Mouse (Mus musculus): ENCODE results near the gene Smim24. TPM values are rescaled to one million over a fixed set of nuclear protein-coding genes. Genes with fewer than 3 reads are reported as not detected.

Gene Smim24
- polyA plus RNA-seq, 1 experiment from 2014 or later, result 2.7 TPM

DNA sequence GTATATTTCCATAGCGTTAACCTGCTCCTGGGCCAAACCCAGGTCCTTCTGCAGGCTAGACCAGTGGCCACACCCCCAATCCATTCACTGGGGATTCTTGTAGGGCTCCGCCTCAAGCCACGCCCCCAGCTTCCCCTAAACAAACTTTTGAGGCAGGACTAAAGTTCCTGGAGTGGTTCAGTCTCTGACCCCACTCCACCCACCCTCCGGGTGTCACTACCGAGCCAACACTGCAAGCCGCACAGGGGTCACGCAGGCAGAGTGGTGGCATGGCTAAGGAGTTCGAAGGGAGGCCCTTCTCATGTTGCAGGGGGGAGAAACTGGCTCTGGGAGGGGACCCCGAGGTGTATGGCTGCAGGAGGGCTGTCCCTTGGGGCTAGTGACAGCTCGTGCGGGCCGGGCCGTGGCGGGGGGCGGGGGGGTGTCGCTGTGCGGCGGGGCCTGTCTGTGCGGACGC, 36.8 kb downstream of the Smim24 start:
- Histone ChIP-seq H3K27ac (ENCODE audit: low read depth, low read length) (peak overlapping the region; percentile 88), H3K36me3 (ENCODE audit: control insufficient read depth, insufficient read depth, low read length) (no peaks in the 10 kb centered on the region), H3K9me3 (ENCODE audit: control insufficient read depth, low read length) (no peaks in the 10 kb centered on the region), H3K27me3 (ENCODE audit: control insufficient read depth, insufficient read depth, low read length) (peaks cover 55% of the 10 kb centered on the region), H3K4me3 (ENCODE audit: low read depth, low read length) (peak overlapping the region; percentile 81), H3K4me2 (replicated peaks; ENCODE audit: low read depth, low read length) (peak overlapping the region; percentile 93), H3K9ac (ENCODE audit: low read depth, low read length) (peak overlapping the region; percentile 90), H3K4me1 (replicated peaks; ENCODE audit: control insufficient read depth, insufficient read depth, low read length) (peaks cover 2% of the 10 kb centered on the region)
- 1% methylated on average over 20 of the region's 20 CpGs for WGBS
- ATAC-seq (ENCODE audit: low FRiP score), result peak; percentile 25
- peak; percentile 79 for DNase-seq (ENCODE audit: low spot score)

- peak; percentile 31; the same call in 1 of the 2 replicates for ATAC-seq (ENCODE audit: low FRiP score)
- Histone ChIP-seq H3K36me3 (ENCODE audit: control insufficient read depth, insufficient read depth, low read length) (no peaks in the 10 kb centered on the region), H3K4me3 (ENCODE audit: low read depth, low read length) (peak overlapping the region; percentile 81), H3K27ac (ENCODE audit: low read depth, low read length) (peak overlapping the region; percentile 88), H3K4me1 (replicated peaks; ENCODE audit: control insufficient read depth, insufficient read depth, low read length) (peaks cover 2% of the 10 kb centered on the region), H3K4me2 (replicated peaks; ENCODE audit: low read depth, low read length) (peak overlapping the region; percentile 93), H3K9ac (ENCODE audit: low read depth, low read length) (peak overlapping the region; percentile 90), H3K9me3 (ENCODE audit: control insufficient read depth, low read length) (no peaks in the 10 kb centered on the region), H3K27me3 (ENCODE audit: control insufficient read depth, insufficient read depth, low read length) (peaks cover 48% of the 10 kb centered on the region)
- peak; percentile 86 for DNase-seq (ENCODE audit: low spot score)
- 0% methylated on average over 20 of the region's 89 CpGs for whole genome bisulfite sequencing
These were observed 37.4 kb downstream of the Smim24 start for GRCm38 (mm10) chr10:81430141-81430830.

GRCm38 (mm10) chr10:81430831-81431525, 38.1 kb downstream of the Smim24 start:
- H3K27me3 ChIP-seq (ENCODE audit: control insufficient read depth, insufficient read depth, low read length), result peaks cover 41% of the 10 kb centered on the region
- H3K4me1 ChIP-seq (replicated peaks; ENCODE audit: control insufficient read depth, insufficient read depth, low read length), result peaks cover 2% of the 10 kb centered on the region
- peak overlapping the region; percentile 90 for H3K9ac ChIP-seq (ENCODE audit: low read depth, low read length)
- H3K4me2 ChIP-seq (replicated peaks; ENCODE audit: low read depth, low read length), result peak overlapping the region; percentile 93
- H3K36me3 ChIP-seq (ENCODE audit: control insufficient read depth, insufficient read depth, low read length), result no peaks in the 10 kb centered on the region
- peak overlapping the region; percentile 88 for H3K27ac ChIP-seq (ENCODE audit: low read depth, low read length)
- ATAC-seq (ENCODE audit: low FRiP score), result peak; percentile 12; the same call in 1 of the 2 replicates
- peak overlapping the region; percentile 81 for H3K4me3 ChIP-seq (ENCODE audit: low read depth, low read length)
- H3K9me3 ChIP-seq (ENCODE audit: control insufficient read depth, low read length), result no peaks in the 10 kb centered on the region
- WGBS, result 2% methylated on average over 44 of the region's 70 CpGs
- DNase-seq (ENCODE audit: low spot score), result peak; percentile 53

GRCm38 (mm10) chr10:81431526-81432168, 38.8 kb downstream of the Smim24 start:
- 16% methylated on average over 15 of the region's 15 CpGs for WGBS
- H3K36me3 ChIP-seq (ENCODE audit: control insufficient read depth, insufficient read depth, low read length), result no peaks in the 10 kb centered on the region
- no peaks in the 10 kb centered on the region for H3K9me3 ChIP-seq (ENCODE audit: control insufficient read depth, low read length)
- peak overlapping the region; percentile 93 for H3K4me2 ChIP-seq (replicated peaks; ENCODE audit: low read depth, low read length)
- peak overlapping the region; percentile 81 for H3K4me3 ChIP-seq (ENCODE audit: low read depth, low read length)
- no peak overlapping the region; the same call in 1 of the 2 replicates for H3K9ac ChIP-seq (ENCODE audit: low read depth, low read length)
- ATAC-seq (ENCODE audit: low FRiP score), result no peak
- no peak overlapping the region for H3K27ac ChIP-seq (ENCODE audit: low read depth, low read length)
- peaks cover 2% of the 10 kb centered on the region for H3K4me1 ChIP-seq (replicated peaks; ENCODE audit: control insufficient read depth, insufficient read depth, low read length)
- H3K27me3 ChIP-seq (ENCODE audit: control insufficient read depth, insufficient read depth, low read length), result peaks cover 34% of the 10 kb centered on the region
- peak; percentile 39 for DNase-seq (ENCODE audit: low spot score)

DNA sequence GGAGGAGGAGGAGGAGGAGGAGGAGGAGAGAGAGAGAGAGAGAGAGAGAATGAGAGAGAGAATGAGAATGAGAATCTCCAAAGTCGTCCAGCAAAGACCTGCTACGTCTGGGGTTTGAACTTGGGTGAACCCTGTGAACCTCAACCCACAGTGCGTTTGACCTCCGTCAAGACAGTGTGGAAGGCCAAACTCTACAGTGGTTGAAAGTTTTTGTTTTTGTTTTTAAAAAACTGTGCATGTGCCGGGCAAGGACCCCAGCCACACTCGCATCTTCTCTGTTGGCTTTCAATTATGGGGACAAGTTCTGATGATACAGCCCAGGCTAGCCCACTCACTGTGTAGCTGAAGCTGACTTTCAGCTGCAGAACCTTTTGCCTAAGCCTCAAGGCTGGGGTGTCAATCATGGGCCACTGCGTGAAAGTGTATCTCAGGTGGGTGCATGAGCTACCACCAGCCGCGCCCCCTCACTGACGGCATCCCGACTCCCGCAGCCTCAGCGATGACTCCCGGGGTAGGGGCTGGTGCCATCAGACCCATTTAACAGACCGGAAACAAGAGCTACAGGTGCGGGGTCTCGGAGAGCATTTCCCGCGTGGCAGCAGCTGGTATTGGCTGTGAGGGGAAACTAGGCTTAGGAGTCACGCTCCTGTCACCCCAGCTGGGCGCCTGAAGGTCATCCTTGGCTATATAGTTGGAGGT, 39.5 kb downstream of the Smim24 start:
- Histone ChIP-seq H3K36me3 (ENCODE audit: control insufficient read depth, insufficient read depth, low read length) (no peaks in the 10 kb centered on the region), H3K4me1 (replicated peaks; ENCODE audit: control insufficient read depth, insufficient read depth, low read length) (no peaks in the 10 kb centered on the region; the same call in 1 of the 2 replicates), H3K27me3 (ENCODE audit: control insufficient read depth, insufficient read depth, low read length) (peaks cover 28% of the 10 kb centered on the region), H3K27ac (ENCODE audit: low read depth, low read length) (no peak overlapping the region), H3K4me3 (ENCODE audit: low read depth, low read length) (no peak overlapping the region), H3K9ac (ENCODE audit: low read depth, low read length) (no peak overlapping the region), H3K9me3 (ENCODE audit: control insufficient read depth, low read length) (no peaks in the 10 kb centered on the region), H3K4me2 (replicated peaks; ENCODE audit: low read depth, low read length) (no peak overlapping the region)
- peak; percentile 7 for DNase-seq (ENCODE audit: low spot score)
- ATAC-seq (ENCODE audit: low FRiP score), result no peak
- WGBS, result 63% methylated on average over 21 of the region's 21 CpGs

DNA sequence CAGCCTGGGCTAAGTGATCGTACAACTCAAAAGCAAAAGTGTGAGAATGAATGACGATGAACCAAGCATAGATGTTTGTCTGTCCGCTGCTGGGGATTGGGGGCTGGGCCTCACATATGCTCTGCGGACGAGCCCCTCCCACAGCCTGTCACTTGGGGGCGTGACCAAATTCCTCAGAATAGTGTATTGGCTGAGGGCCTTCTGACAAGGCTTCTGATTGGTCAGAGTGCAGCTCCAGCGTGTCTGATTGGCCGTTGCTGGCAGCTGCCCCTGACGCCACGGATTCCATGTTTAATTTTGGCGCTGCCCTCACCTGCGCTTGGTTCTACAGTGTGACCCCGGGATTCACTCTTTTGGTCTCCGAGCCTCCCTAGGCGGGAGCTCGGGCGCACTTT, 40.0 kb downstream of the Smim24 start:
- H3K9me3 ChIP-seq (ENCODE audit: control insufficient read depth, low read length), result no peaks in the 10 kb centered on the region
- H3K27me3 ChIP-seq (ENCODE audit: control insufficient read depth, insufficient read depth, low read length), result peaks cover 22% of the 10 kb centered on the region
- no peak overlapping the region for H3K9ac ChIP-seq (ENCODE audit: low read depth, low read length)
- ATAC-seq (ENCODE audit: low FRiP score) (peak; percentile 83), DNase-seq (ENCODE audit: low spot score) (peak; percentile 89)
- no peak overlapping the region for H3K27ac ChIP-seq (ENCODE audit: low read depth, low read length)
- 5% methylated on average over 17 of the region's 17 CpGs for WGBS
- no peaks in the 10 kb centered on the region; the same call in 1 of the 2 replicates for H3K4me1 ChIP-seq (replicated peaks; ENCODE audit: control insufficient read depth, insufficient read depth, low read length)
- H3K36me3 ChIP-seq (ENCODE audit: control insufficient read depth, insufficient read depth, low read length), result no peaks in the 10 kb centered on the region
- peak overlapping the region; percentile 28 for H3K4me2 ChIP-seq (replicated peaks; ENCODE audit: low read depth, low read length)
- no peak overlapping the region for H3K4me3 ChIP-seq (ENCODE audit: low read depth, low read length)

DNA sequence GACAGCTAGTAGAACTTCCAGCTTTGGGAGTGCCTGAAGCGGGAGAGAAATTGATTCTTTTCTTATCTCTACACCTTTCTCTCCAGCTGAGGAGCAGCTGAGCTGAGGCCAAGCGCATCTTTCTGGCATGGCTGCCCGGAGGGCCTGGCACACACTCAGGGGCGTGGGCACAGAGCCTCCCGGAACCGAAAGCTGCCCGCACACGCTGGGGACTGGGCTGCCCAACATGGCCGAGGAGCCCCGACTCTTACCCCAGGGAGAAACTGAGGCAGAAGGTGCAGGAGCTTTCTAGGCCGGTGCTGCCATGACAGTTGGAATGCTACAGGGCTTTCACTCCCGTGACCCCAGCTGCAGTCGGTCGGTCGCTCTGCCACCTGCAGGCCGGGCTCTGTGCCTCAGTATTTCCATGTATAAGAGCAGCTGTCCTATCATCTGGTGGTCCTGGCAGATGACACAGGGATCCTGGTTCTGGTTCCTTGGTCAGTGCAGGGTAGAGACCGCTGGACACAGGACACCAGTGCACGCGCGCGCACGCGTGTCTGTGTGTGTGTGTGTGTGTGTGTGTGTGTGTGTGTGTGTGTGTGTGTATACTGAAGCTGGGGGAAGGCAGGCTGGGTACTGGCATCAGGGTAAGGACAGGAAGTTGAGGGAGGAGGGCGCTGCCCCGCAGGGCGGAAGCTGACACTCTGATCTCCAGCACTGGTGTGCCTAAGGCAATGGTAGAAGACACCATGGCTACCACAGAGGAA, 40.9 kb downstream of the Smim24 start:
- H3K9me3 ChIP-seq (ENCODE audit: control insufficient read depth, low read length), result no peaks in the 10 kb centered on the region
- H3K36me3 ChIP-seq (ENCODE audit: control insufficient read depth, insufficient read depth, low read length), result no peaks in the 10 kb centered on the region
- DNase-seq (ENCODE audit: low spot score) (peak; percentile 2), ATAC-seq (ENCODE audit: low FRiP score) (no peak)
- WGBS, result 77% methylated on average over 26 of the region's 26 CpGs
- no peak overlapping the region for H3K4me2 ChIP-seq (replicated peaks; ENCODE audit: low read depth, low read length)
- H3K27ac ChIP-seq (ENCODE audit: low read depth, low read length), result no peak overlapping the region
- H3K9ac ChIP-seq (ENCODE audit: low read depth, low read length), result no peak overlapping the region
- no peaks in the 10 kb centered on the region; the same call in 1 of the 2 replicates for H3K4me1 ChIP-seq (replicated peaks; ENCODE audit: control insufficient read depth, insufficient read depth, low read length)
- H3K27me3 ChIP-seq (ENCODE audit: control insufficient read depth, insufficient read depth, low read length), result peaks cover 14% of the 10 kb centered on the region
- no peak overlapping the region for H3K4me3 ChIP-seq (ENCODE audit: low read depth, low read length)

Measured in hindbrain, embryonic 11.5 days (tissue).